Comparison of ENCODE assay signal across 29 mouse cellular contexts in genomic region chr15:81305035-81305434, GRCm38 (mm10). TPM values are rescaled to one million over a fixed set of nuclear protein-coding genes. Genes with fewer than 3 reads are reported as not detected.
A peak's percentile ranks its signal among the peaks of the same experiment; 100 is the strongest.
DNase-seq lines count a peak whose midpoint lies in the region; ATAC-seq lines count a peak whose summit lies in the region.
"Had no signal": no experiment of that assay in that cellular context is flagged by ENCODE, and none has a peak within 500 bp of the region (broad histone marks: within the 10 kb centered on the region; RNA-seq: fewer than 3 reads in every experiment).

No protein-coding gene starts in this region.

- WGBS in midbrain, embryonic 11.5 days = 76% methylated on average over 8 of the region's 8 CpGs
- 76% methylated on average over 8 of the region's 8 CpGs for WGBS in midbrain, embryonic 13.5 days
- 77% methylated on average over 8 of the region's 8 CpGs for WGBS in hindbrain, embryonic 11.5 days

- no peak overlapping the region for H3K4me3 ChIP-seq in midbrain, embryonic 11.5 days (ENCODE audit: low read depth, low read length)
- no peak overlapping the region for H3K4me3 ChIP-seq in midbrain, embryonic 13.5 days (replicated peaks)
- no peak overlapping the region for H3K4me3 ChIP-seq in hindbrain, embryonic 11.5 days (ENCODE audit: low read depth, low read length)
- H3K4me3 ChIP-seq: heart, adult 2 months; heart, embryonic 13.5 days; hindbrain, embryonic 12.5 days; limb, embryonic 15.5 days; liver, embryonic 15.5 days; lung, embryonic 15.5 days; myocyte; neural tube, embryonic 13.5 days; stomach, embryonic 15.5 days had no signal

- H3K4me2 ChIP-seq in midbrain, embryonic 11.5 days = no peak overlapping the region
- H3K4me2 ChIP-seq in midbrain, embryonic 13.5 days (replicated peaks) = no peak overlapping the region
- no peak overlapping the region for H3K4me2 ChIP-seq in hindbrain, embryonic 11.5 days (replicated peaks; ENCODE audit: low read depth, low read length)
- H3K4me2 ChIP-seq: heart, embryonic 13.5 days; hindbrain, embryonic 12.5 days; limb, embryonic 15.5 days; liver, embryonic 15.5 days; lung, embryonic 15.5 days; neural tube, embryonic 13.5 days; stomach, embryonic 15.5 days had no signal

- no peak for DNase-seq in frontal cortex, postnatal 25 days (ENCODE audit: low spot score in 2 of 2)
- DNase-seq in midbrain, embryonic 11.5 days (ENCODE audit: low spot score, missing footprints) = peak; percentile 33
- peak; percentile 36 for DNase-seq in brain, embryonic 18.5 days (ENCODE audit: low read depth, low spot score)
- peak; percentile 50 for DNase-seq in telencephalon, adult 2 months (ENCODE audit: low read depth, low spot score)
- no peak for DNase-seq in hindbrain, embryonic 11.5 days (ENCODE audit: low spot score)
- DNase-seq: adrenal gland, postnatal 10 days; B cell, adult 2 months; cerebellum, adult 11 months; cerebellum, adult 9-11 months; gastrocnemius, postnatal 25 days; heart, adult 2 months; heart, postnatal 14 days; kidney, postnatal 25 days; lung, postnatal 36 days; retina, postnatal 1 day; right cerebral cortex, postnatal 4 days; thymus, adult 2 months had no signal

- H3K9me3 ChIP-seq in midbrain, embryonic 11.5 days (ENCODE audit: control insufficient read depth, low read length) = no peaks in the 10 kb centered on the region
- H3K9me3 ChIP-seq in midbrain, embryonic 13.5 days = no peaks in the 10 kb centered on the region
- no peaks in the 10 kb centered on the region for H3K9me3 ChIP-seq in hindbrain, embryonic 11.5 days (ENCODE audit: control insufficient read depth, low read length)
- H3K9me3 ChIP-seq: heart, embryonic 13.5 days; hindbrain, embryonic 12.5 days; limb, embryonic 15.5 days; liver, embryonic 15.5 days; lung, embryonic 15.5 days; neural tube, embryonic 13.5 days; stomach, embryonic 15.5 days had no signal

- peak; percentile 66 for ATAC-seq in frontal cortex, adult (ENCODE audit: low TSS enrichment)
- ATAC-seq in midbrain, embryonic 11.5 days (ENCODE audit: low FRiP score) = no peak
- no peak for ATAC-seq in midbrain, embryonic 13.5 days
- ATAC-seq in hindbrain, embryonic 11.5 days (ENCODE audit: low FRiP score) = no peak
- ATAC-seq: intestine, postnatal 0 days; midbrain, embryonic 16.5 days had no signal

- H3K27ac ChIP-seq in midbrain, embryonic 11.5 days (ENCODE audit: low read depth, low read length) = no peak overlapping the region
- H3K27ac ChIP-seq in midbrain, embryonic 13.5 days = no peak overlapping the region
- H3K27ac ChIP-seq in hindbrain, embryonic 11.5 days (ENCODE audit: low read depth, low read length) = no peak overlapping the region
- H3K27ac ChIP-seq: heart, adult 2 months; heart, embryonic 13.5 days; hindbrain, embryonic 12.5 days; limb, embryonic 15.5 days; liver, embryonic 15.5 days; lung, embryonic 15.5 days; neural tube, embryonic 13.5 days; stomach, embryonic 15.5 days had no signal

- no peaks in the 10 kb centered on the region for H3K4me1 ChIP-seq in midbrain, embryonic 11.5 days (ENCODE audit: control insufficient read depth, insufficient read depth, low read length)
- H3K4me1 ChIP-seq in midbrain, embryonic 13.5 days (replicated peaks) = no peaks in the 10 kb centered on the region
- no peaks in the 10 kb centered on the region for H3K4me1 ChIP-seq in hindbrain, embryonic 11.5 days (replicated peaks; ENCODE audit: control insufficient read depth, insufficient read depth, low read length)
- H3K4me1 ChIP-seq: heart, embryonic 13.5 days; hindbrain, embryonic 12.5 days; limb, embryonic 15.5 days; lung, embryonic 15.5 days; stomach, embryonic 15.5 days had no signal

- H3K36me3 ChIP-seq in midbrain, embryonic 11.5 days (ENCODE audit: control insufficient read depth, insufficient read depth, low read length) = no peaks in the 10 kb centered on the region
- no peaks in the 10 kb centered on the region for H3K36me3 ChIP-seq in midbrain, embryonic 13.5 days
- no peaks in the 10 kb centered on the region for H3K36me3 ChIP-seq in hindbrain, embryonic 11.5 days (ENCODE audit: control insufficient read depth, insufficient read depth, low read length)
- H3K36me3 ChIP-seq: heart, embryonic 13.5 days; hindbrain, embryonic 12.5 days; limb, embryonic 15.5 days; liver, embryonic 15.5 days; lung, embryonic 15.5 days; neural tube, embryonic 13.5 days had no signal

- H3K9ac ChIP-seq in midbrain, embryonic 11.5 days (ENCODE audit: low read length) = no peak overlapping the region
- H3K9ac ChIP-seq in midbrain, embryonic 13.5 days (replicated peaks) = no peak overlapping the region
- H3K9ac ChIP-seq in hindbrain, embryonic 11.5 days (ENCODE audit: low read depth, low read length) = no peak overlapping the region
- H3K9ac ChIP-seq: heart, embryonic 13.5 days; hindbrain, embryonic 12.5 days; limb, embryonic 15.5 days; liver, embryonic 15.5 days; lung, embryonic 15.5 days; neural tube, embryonic 13.5 days; stomach, embryonic 15.5 days had no signal

- no peaks in the 10 kb centered on the region for H3K27me3 ChIP-seq in midbrain, embryonic 11.5 days (ENCODE audit: control insufficient read depth, insufficient read depth, low read length)
- H3K27me3 ChIP-seq in midbrain, embryonic 13.5 days = no peaks in the 10 kb centered on the region
- H3K27me3 ChIP-seq in hindbrain, embryonic 11.5 days (ENCODE audit: control insufficient read depth, insufficient read depth, low read length) = no peaks in the 10 kb centered on the region
- H3K27me3 ChIP-seq: heart, embryonic 13.5 days; hindbrain, embryonic 12.5 days; limb, embryonic 15.5 days; liver, embryonic 15.5 days; lung, embryonic 15.5 days; neural tube, embryonic 13.5 days; stomach, embryonic 15.5 days had no signal

RNA-seq across cellular contexts. Expression of gene Slc25a17, which starts 55.6 kb away (rescaled TPM):
- 110 and 118 TPM in 2 replicates for polyA plus RNA-seq in midbrain, embryonic 11.5 days (2014; fragmentation: Nextera tagmentation; extraction: Ambion mirVana)
- polyA plus RNA-seq in midbrain, embryonic 13.5 days (2015; fragmentation: Nextera tagmentation; extraction: Ambion mirVana) = 133 and 141 TPM in 2 replicates
- 111 and 118 TPM in 2 replicates for polyA plus RNA-seq in hindbrain, embryonic 11.5 days (2014; fragmentation: Nextera tagmentation; extraction: Ambion mirVana)

Comparison
In these comparisons a context has a peak if more than half of its experiments do, and no peak if none do; other contexts are left out.
1. DNase-seq: peak in midbrain, embryonic 11.5 days (single experiment), brain, embryonic 18.5 days (single experiment) and telencephalon, adult 2 months (single experiment); none in frontal cortex, postnatal 25 days (0 of 2) and hindbrain, embryonic 11.5 days (single experiment).